Mouse (Mus musculus) erythroblast, embryonic 14.5 days (primary cell): ENCODE measurements around the gene Hip1. TPM values are rescaled to one million over a fixed set of nuclear protein-coding genes. Genes with fewer than 3 reads are reported as not detected.
"Not testable (repeated sequence)": the region's sequence is repeated elsewhere in the genome, so short reads cannot be mapped to it uniquely, and the experiment has no call there.

ENCODE experiments used
- H3K27me3 ChIP-seq: 2 replicates; pipeline ENCODE4 v1.6.1; 2012; ENCODE audit warnings: inconsistent platforms; ENCODE audit not compliant: control insufficient read depth
- H3K36me3 ChIP-seq: 2 replicates; pipeline ENCODE4 v1.6.1; 2012; ENCODE audit warnings: mild to moderate bottlenecking, inconsistent platforms; ENCODE audit not compliant: control insufficient read depth
- H3K4me1 ChIP-seq: 2 replicates; pipeline ENCODE4 v1.6.1; 2012; ENCODE audit warnings: inconsistent platforms; ENCODE audit not compliant: control insufficient read depth
- H3K4me3 ChIP-seq: replicated peaks from 2 replicates; pipeline ENCODE3; 2012; ENCODE audit warnings: moderate library complexity, mild to moderate bottlenecking, inconsistent platforms
- H3K9me3 ChIP-seq: 2 replicates; pipeline ENCODE4 v1.6.1; 2012; ENCODE audit warnings: low read length, inconsistent platforms, mixed read lengths; ENCODE audit not compliant: control insufficient read depth
- GATA1 ChIP-seq: IDR thresholded peaks from 2 replicates; pipeline ENCODE4 v1.6.1; 2012; ENCODE audit warnings: low read length, inconsistent platforms, mixed read lengths
- TAL1 ChIP-seq: IDR thresholded peaks from 3 replicates; pipeline ENCODE4 v1.6.1; 2012; ENCODE audit warnings: low read length, inconsistent platforms, mixed read lengths
- polyA plus RNA-seq: library from polyadenylated mRNA; stranded (reverse); fragments of >175 nt; gene quantifications from 2 replicates; pipeline ENCODE4 v1.2.3, GENCODE M21; 2012

Hip1 gene
- polyA plus RNA-seq, 1 experiment = not detected

- H3K4me1 ChIP-seq = no peaks in the 10 kb centered on the region
- no peaks in the 10 kb centered on the region for H3K36me3 ChIP-seq
- H3K4me3 ChIP-seq = no peak overlapping the region
- H3K9me3 ChIP-seq = no peaks in the 10 kb centered on the region; the same call in 1 of the 2 replicates
- no peaks in the 10 kb centered on the region for H3K27me3 ChIP-seq
- no peak for TF ChIP-seq GATA1
- no peak for TF ChIP-seq TAL1
Measured at GRCm38 (mm10) chr5:135465833-135466291, 79.1 kb downstream of the Hip1 start.

- Histone ChIP-seq H3K4me1 (no peaks in the 10 kb centered on the region), H3K4me3 (no peak overlapping the region), H3K36me3 (no peaks in the 10 kb centered on the region), H3K9me3 (no peaks in the 10 kb centered on the region; the same call in 1 of the 2 replicates), H3K27me3 (no peaks in the 10 kb centered on the region)
- TF ChIP-seq TAL1 = no peak
- TF ChIP-seq GATA1 = no peak
Measured at GRCm38 (mm10) chr5:135463380-135463779, 81.5 kb downstream of the Hip1 start.

GRCm38 (mm10) chr5:135460833-135461173 is 84.1 kb downstream of the Hip1 start:
- Histone ChIP-seq H3K4me1 (no peaks in the 10 kb centered on the region), H3K36me3 (no peaks in the 10 kb centered on the region), H3K4me3 (no peak overlapping the region), H3K27me3 (no peaks in the 10 kb centered on the region), H3K9me3 (no peaks in the 10 kb centered on the region)
- TF ChIP-seq TAL1 (no peak), GATA1 (no peak)

GRCm38 (mm10) chr5:135460152-135460832 is 84.6 kb downstream of the Hip1 start:
- no peak for TF ChIP-seq TAL1
- no peak for TF ChIP-seq GATA1
- Histone ChIP-seq H3K27me3 (no peaks in the 10 kb centered on the region), H3K4me3 (no peak overlapping the region), H3K36me3 (no peaks in the 10 kb centered on the region), H3K9me3 (no peaks in the 10 kb centered on the region; the same call in 1 of the 2 replicates), H3K4me1 (no peaks in the 10 kb centered on the region)

- H3K4me3 ChIP-seq = no peak overlapping the region
- peaks cover 6% of the 10 kb centered on the region for H3K9me3 ChIP-seq
- no peaks in the 10 kb centered on the region for H3K36me3 ChIP-seq
- H3K27me3 ChIP-seq = no peaks in the 10 kb centered on the region
- TF ChIP-seq TAL1 (no peak), GATA1 (no peak)
- H3K4me1 ChIP-seq = no peaks in the 10 kb centered on the region
Measured at GRCm38 (mm10) chr5:135459486-135459885, 85.4 kb downstream of the Hip1 start.

GRCm38 (mm10) chr5:135457961-135458360 is 87.0 kb downstream of the Hip1 start:
- TF ChIP-seq GATA1 (no peak), TAL1 (no peak)
- no peaks in the 10 kb centered on the region for H3K36me3 ChIP-seq
- no peak overlapping the region for H3K4me3 ChIP-seq
- H3K4me1 ChIP-seq = no peaks in the 10 kb centered on the region
- no peaks in the 10 kb centered on the region for H3K27me3 ChIP-seq
- H3K9me3 ChIP-seq = peaks cover 17% of the 10 kb centered on the region

- no peaks in the 10 kb centered on the region for H3K27me3 ChIP-seq
- TF ChIP-seq GATA1 = no peak
- no peak for TF ChIP-seq TAL1
- no peaks in the 10 kb centered on the region for H3K4me1 ChIP-seq
- no peaks in the 10 kb centered on the region for H3K36me3 ChIP-seq
- no peak overlapping the region for H3K4me3 ChIP-seq
- H3K9me3 ChIP-seq = peaks cover 17% of the 10 kb centered on the region
Measured at GRCm38 (mm10) chr5:135456515-135456914, 88.4 kb downstream of the Hip1 start.

GRCm38 (mm10) chr5:135454256-135454655 is 90.7 kb downstream of the Hip1 start:
- H3K4me1 ChIP-seq = no peaks in the 10 kb centered on the region
- no peaks in the 10 kb centered on the region for H3K27me3 ChIP-seq
- no peak for TF ChIP-seq TAL1
- no peak for TF ChIP-seq GATA1
- H3K36me3 ChIP-seq = no peaks in the 10 kb centered on the region
- H3K9me3 ChIP-seq = peaks cover 17% of the 10 kb centered on the region
- no peak overlapping the region for H3K4me3 ChIP-seq

- H3K9me3 ChIP-seq = peaks cover 17% of the 10 kb centered on the region
- H3K4me3 ChIP-seq, H3K27me3 ChIP-seq, H3K4me1 ChIP-seq, H3K36me3 ChIP-seq: not testable (repeated sequence)
Measured at GRCm38 (mm10) chr5:135451559-135451958, 93.4 kb downstream of the Hip1 start.

GRCm38 (mm10) chr5:135451100-135451499 is 93.8 kb downstream of the Hip1 start:
- no peak for TF ChIP-seq TAL1
- no peak for TF ChIP-seq GATA1
- no peak overlapping the region for H3K4me3 ChIP-seq
- no peaks in the 10 kb centered on the region for H3K27me3 ChIP-seq
- H3K36me3 ChIP-seq = no peaks in the 10 kb centered on the region
- peaks cover 17% of the 10 kb centered on the region for H3K9me3 ChIP-seq
- no peaks in the 10 kb centered on the region for H3K4me1 ChIP-seq
